Mouse (Mus musculus) erythroblast, embryonic 14.5 days (primary cell): Measurements from ENCODE around the gene BC037034.

Experiments used
- GATA1 ChIP-seq: IDR thresholded peaks from 2 replicates; pipeline ENCODE4 v1.6.1; 2012; ENCODE audit warnings: low read length, inconsistent platforms, mixed read lengths
- TAL1 ChIP-seq: IDR thresholded peaks from 3 replicates; pipeline ENCODE4 v1.6.1; 2012; ENCODE audit warnings: low read length, inconsistent platforms, mixed read lengths

- TF ChIP-seq GATA1 (no peak), TAL1 (no peak)
Measured at GRCm38 (mm10) chr5:138227367-138227766, 36.5 kb downstream of the BC037034 start.
